27 mouse cellular contexts compared by ENCODE assay signal in genomic region chr15:102910496-102911095, GRCm38 (mm10). TPM values are rescaled to one million over a fixed set of nuclear protein-coding genes. Genes with fewer than 3 reads are reported as not detected.
DNase-seq lines count a peak whose midpoint lies in the region; ATAC-seq lines count a peak whose summit lies in the region.
"Had no signal": no experiment of that assay in that cellular context is flagged by ENCODE, and none has a peak within 500 bp of the region (broad histone marks: within the 10 kb centered on the region; RNA-seq: fewer than 3 reads in every experiment).

No protein-coding gene starts in this region.

- no peak overlapping the region for H3K4me2 ChIP-seq in forebrain, embryonic 16.5 days (ENCODE audit: low read length)
- no peak overlapping the region for H3K4me2 ChIP-seq in midbrain, embryonic 11.5 days
- no peak overlapping the region for H3K4me2 ChIP-seq in midbrain, embryonic 15.5 days
- peak overlapping the region; percentile 27; the same call in 1 of the 2 replicates for H3K4me2 ChIP-seq in limb, embryonic 12.5 days
- H3K4me2 ChIP-seq: forebrain, embryonic 12.5 days; heart, embryonic 15.5 days; liver, embryonic 15.5 days; midbrain, embryonic 13.5 days had no signal

- H3K4me1 ChIP-seq in forebrain, embryonic 10.5 days = no peaks in the 10 kb centered on the region
- H3K4me1 ChIP-seq in forebrain, embryonic 16.5 days (replicated peaks; ENCODE audit: control insufficient read depth, insufficient read depth, low read length) = no peaks in the 10 kb centered on the region
- no peaks in the 10 kb centered on the region for H3K4me1 ChIP-seq in midbrain, embryonic 11.5 days (ENCODE audit: control insufficient read depth, insufficient read depth, low read length)
- H3K4me1 ChIP-seq in midbrain, embryonic 15.5 days = no peaks in the 10 kb centered on the region
- 0 out of 2 replicates have a peak, but pooled peaks cover 4% of the 10 kb centered on the region for H3K4me1 ChIP-seq in limb, embryonic 12.5 days (replicated peaks)
- H3K4me1 ChIP-seq: forebrain, embryonic 12.5 days; heart, embryonic 15.5 days; liver, embryonic 15.5 days; midbrain, embryonic 13.5 days had no signal

- no peak for ATAC-seq in forebrain, embryonic 16.5 days
- ATAC-seq in midbrain, embryonic 11.5 days (ENCODE audit: low FRiP score) = no peak
- ATAC-seq in midbrain, embryonic 15.5 days (replicated peaks) = no peak
- no peak for ATAC-seq in limb, embryonic 12.5 days (ENCODE audit: insufficient number of reproducible peaks, insufficient read depth, low FRiP score, low TSS enrichment, low read depth)
- ATAC-seq in erythroblast, adult 5-6 weeks (replicated peaks; ENCODE audit: low FRiP score, poor library complexity, severe bottlenecking) = no peak
- ATAC-seq: inflammation-experienced regulatory T-cells, adult 6 months; midbrain, embryonic 13.5 days had no signal

- no peaks in the 10 kb centered on the region for H3K9me3 ChIP-seq in forebrain, embryonic 10.5 days
- H3K9me3 ChIP-seq in forebrain, embryonic 16.5 days (ENCODE audit: control insufficient read depth, low read length) = no peaks in the 10 kb centered on the region
- H3K9me3 ChIP-seq in midbrain, embryonic 11.5 days (ENCODE audit: control insufficient read depth, low read length) = no peaks in the 10 kb centered on the region
- no peaks in the 10 kb centered on the region for H3K9me3 ChIP-seq in midbrain, embryonic 15.5 days
- no peaks in the 10 kb centered on the region for H3K9me3 ChIP-seq in limb, embryonic 12.5 days
- H3K9me3 ChIP-seq: forebrain, embryonic 12.5 days; heart, embryonic 15.5 days; liver, embryonic 15.5 days; midbrain, embryonic 13.5 days had no signal

- H3K9ac ChIP-seq in forebrain, embryonic 16.5 days (replicated peaks; ENCODE audit: low read depth, low read length) = no peak overlapping the region
- no peak overlapping the region for H3K9ac ChIP-seq in midbrain, embryonic 11.5 days (ENCODE audit: low read length)
- no peak overlapping the region for H3K9ac ChIP-seq in midbrain, embryonic 15.5 days
- no peak overlapping the region for H3K9ac ChIP-seq in limb, embryonic 12.5 days (replicated peaks)
- H3K9ac ChIP-seq: forebrain, embryonic 12.5 days; heart, embryonic 15.5 days; liver, embryonic 15.5 days; midbrain, embryonic 13.5 days had no signal

- no peaks in the 10 kb centered on the region for H3K36me3 ChIP-seq in forebrain, embryonic 10.5 days (replicated peaks)
- H3K36me3 ChIP-seq in forebrain, embryonic 16.5 days (ENCODE audit: control insufficient read depth, insufficient read depth) = no peaks in the 10 kb centered on the region
- H3K36me3 ChIP-seq in midbrain, embryonic 11.5 days (ENCODE audit: control insufficient read depth, insufficient read depth, low read length) = no peaks in the 10 kb centered on the region
- no peaks in the 10 kb centered on the region for H3K36me3 ChIP-seq in midbrain, embryonic 15.5 days (replicated peaks)
- no peaks in the 10 kb centered on the region for H3K36me3 ChIP-seq in limb, embryonic 12.5 days
- H3K36me3 ChIP-seq: forebrain, embryonic 12.5 days; heart, embryonic 15.5 days; liver, embryonic 15.5 days; midbrain, embryonic 13.5 days had no signal

- peak; percentile 37 for DNase-seq in forebrain, embryonic 10.5 days (ENCODE audit: extremely low spot score, low spot score)
- DNase-seq in midbrain, embryonic 11.5 days (ENCODE audit: low spot score, missing footprints) = peak; percentile 97
- DNase-seq in left cerebral cortex, adult 18-20 months (ENCODE audit: low spot score in 2 of 2) = no peak
- DNase-seq in spleen, postnatal 10 days (ENCODE audit: low spot score in 2 of 2) = no peak
- DNase-seq: adrenal gland, adult 8-10 months; cerebellum, adult 9-11 months; gastrocnemius, postnatal 10 days; heart, adult 11 months; kidney, adult 2 months; kidney, postnatal 25 days; thymus, postnatal 4 days had no signal

- WGBS in forebrain, embryonic 10.5 days = under 1% methylated on average over 22 of the region's 22 CpGs
- under 1% methylated on average over 22 of the region's 22 CpGs for WGBS in forebrain, embryonic 16.5 days
- WGBS in midbrain, embryonic 11.5 days = 1% methylated on average over 22 of the region's 22 CpGs
- under 1% methylated on average over 22 of the region's 22 CpGs for WGBS in midbrain, embryonic 15.5 days
- WGBS in limb, embryonic 12.5 days = under 1% methylated on average over 22 of the region's 22 CpGs

- H3K27me3 ChIP-seq in forebrain, embryonic 10.5 days (ENCODE audit: poor library complexity, severe bottlenecking) = peaks cover 100% of the 10 kb centered on the region
- H3K27me3 ChIP-seq in forebrain, embryonic 16.5 days (replicated peaks; ENCODE audit: control insufficient read depth, insufficient read depth, low read length) = peaks cover 80% of the 10 kb centered on the region
- H3K27me3 ChIP-seq in midbrain, embryonic 11.5 days (ENCODE audit: control insufficient read depth, insufficient read depth, low read length) = peaks cover 90% of the 10 kb centered on the region
- H3K27me3 ChIP-seq in midbrain, embryonic 15.5 days (replicated peaks) = peaks cover 89% of the 10 kb centered on the region
- peaks cover 84% of the 10 kb centered on the region for H3K27me3 ChIP-seq in limb, embryonic 12.5 days

- no peak overlapping the region for H3K27ac ChIP-seq in forebrain, embryonic 10.5 days
- no peak overlapping the region for H3K27ac ChIP-seq in forebrain, embryonic 16.5 days (ENCODE audit: low read length)
- H3K27ac ChIP-seq in midbrain, embryonic 11.5 days (ENCODE audit: low read depth, low read length) = no peak overlapping the region
- H3K27ac ChIP-seq in midbrain, embryonic 15.5 days = no peak overlapping the region
- H3K27ac ChIP-seq in limb, embryonic 12.5 days = no peak overlapping the region
- H3K27ac ChIP-seq: forebrain, embryonic 12.5 days; heart, embryonic 15.5 days; liver, embryonic 15.5 days; midbrain, embryonic 13.5 days had no signal

- H3K4me3 ChIP-seq in forebrain, embryonic 10.5 days = no peak overlapping the region
- H3K4me3 ChIP-seq in forebrain, embryonic 16.5 days (replicated peaks; ENCODE audit: low read length) = no peak overlapping the region
- no peak overlapping the region for H3K4me3 ChIP-seq in midbrain, embryonic 11.5 days (ENCODE audit: low read depth, low read length)
- no peak overlapping the region for H3K4me3 ChIP-seq in midbrain, embryonic 15.5 days
- 0 out of 2 replicates have a peak overlapping the region, but pooled peaks have one; percentile 9 for H3K4me3 ChIP-seq in limb, embryonic 12.5 days (replicated peaks)
- H3K4me3 ChIP-seq: forebrain, embryonic 12.5 days; heart, embryonic 15.5 days; liver, embryonic 15.5 days; midbrain, embryonic 13.5 days; myocyte had no signal

RNA-seq across cellular contexts. Expression of gene Hoxc13, which starts 10.3 kb away (rescaled TPM):
- not detected in 2 replicates for polyA plus RNA-seq in forebrain, embryonic 10.5 days (2016; fragmentation: Nextera tagmentation; extraction: Ambion mirVana)
- not detected in 2 replicates for polyA plus RNA-seq in forebrain, embryonic 16.5 days (2015; fragmentation: Nextera tagmentation; extraction: Ambion mirVana)
- 0.11 and 0.15 TPM in 2 replicates for polyA plus RNA-seq in midbrain, embryonic 11.5 days (2014; fragmentation: Nextera tagmentation; extraction: Ambion mirVana)
- not detected in 2 replicates for polyA plus RNA-seq in midbrain, embryonic 15.5 days (2015; fragmentation: Nextera tagmentation; extraction: Ambion mirVana)
- polyA plus RNA-seq in limb, embryonic 12.5 days (2016; fragmentation: Nextera tagmentation; extraction: Ambion mirVana) = 3.6 and 5.0 TPM in 2 replicates
- total RNA-seq in left cerebral cortex, adult 18-20 months (2021) = not detected
- not detected in 2 replicates for total RNA-seq in erythroblast, adult 5-6 weeks (2015; ENCODE audit: low replicate concordance)
- total RNA-seq in erythroblast, adult 5-6 weeks (2017; ENCODE audit: low replicate concordance) = not detected in 2 replicates
- total RNA-seq: adrenal gland, adult 8-10 months; gastrocnemius, postnatal 10 days; hematopoietic stem cell, adult 5-6 weeks; layer of hippocampus, adult 8-10 months; left cerebral cortex, adult 8-10 months; MEL had no signal
- polyA plus RNA-seq: cortical plate, adult 2 months; forebrain, embryonic 12.5 days; heart, embryonic 15.5 days; inflammation-experienced regulatory T-cells, adult 6 months; kidney, adult 2 months; liver, embryonic 15.5 days; lung, embryonic 16.5 days; midbrain, embryonic 13.5 days had no signal

RNA-seq across cellular contexts. Expression of gene Hoxc12, which starts 26.0 kb away (rescaled TPM):
- polyA plus RNA-seq in forebrain, embryonic 10.5 days (2016; fragmentation: Nextera tagmentation; extraction: Ambion mirVana) = not detected in 2 replicates
- polyA plus RNA-seq in forebrain, embryonic 16.5 days (2015; fragmentation: Nextera tagmentation; extraction: Ambion mirVana) = not detected in 2 replicates
- not detected in 2 replicates for polyA plus RNA-seq in midbrain, embryonic 11.5 days (2014; fragmentation: Nextera tagmentation; extraction: Ambion mirVana)
- polyA plus RNA-seq in midbrain, embryonic 15.5 days (2015; fragmentation: Nextera tagmentation; extraction: Ambion mirVana) = not detected in 2 replicates
- polyA plus RNA-seq in limb, embryonic 12.5 days (2016; fragmentation: Nextera tagmentation; extraction: Ambion mirVana) = 2.0 and 2.8 TPM in 2 replicates
- total RNA-seq in left cerebral cortex, adult 18-20 months (2021) = not detected
- total RNA-seq in erythroblast, adult 5-6 weeks (2015; ENCODE audit: low replicate concordance) = not detected in 2 replicates
- not detected in 2 replicates for total RNA-seq in erythroblast, adult 5-6 weeks (2017; ENCODE audit: low replicate concordance)
- total RNA-seq: adrenal gland, adult 8-10 months; gastrocnemius, postnatal 10 days; hematopoietic stem cell, adult 5-6 weeks; layer of hippocampus, adult 8-10 months; left cerebral cortex, adult 8-10 months; MEL had no signal
- polyA plus RNA-seq: cortical plate, adult 2 months; forebrain, embryonic 12.5 days; heart, embryonic 15.5 days; inflammation-experienced regulatory T-cells, adult 6 months; kidney, adult 2 months; liver, embryonic 15.5 days; lung, embryonic 16.5 days; midbrain, embryonic 13.5 days had no signal

RNA-seq across cellular contexts. Expression of gene Hoxc11, which starts 43.6 kb away (rescaled TPM):
- polyA plus RNA-seq in forebrain, embryonic 10.5 days (2016; fragmentation: Nextera tagmentation; extraction: Ambion mirVana) = not detected in 2 replicates
- not detected in 2 replicates for polyA plus RNA-seq in forebrain, embryonic 16.5 days (2015; fragmentation: Nextera tagmentation; extraction: Ambion mirVana)
- not detected in 2 replicates for polyA plus RNA-seq in midbrain, embryonic 11.5 days (2014; fragmentation: Nextera tagmentation; extraction: Ambion mirVana)
- not detected in 2 replicates for polyA plus RNA-seq in midbrain, embryonic 15.5 days (2015; fragmentation: Nextera tagmentation; extraction: Ambion mirVana)
- 3.5 and 5.2 TPM in 2 replicates for polyA plus RNA-seq in limb, embryonic 12.5 days (2016; fragmentation: Nextera tagmentation; extraction: Ambion mirVana)
- not detected for total RNA-seq in left cerebral cortex, adult 18-20 months (2021)
- not detected in 2 replicates for total RNA-seq in erythroblast, adult 5-6 weeks (2015; ENCODE audit: low replicate concordance)
- total RNA-seq in erythroblast, adult 5-6 weeks (2017; ENCODE audit: low replicate concordance) = not detected in 2 replicates
- total RNA-seq: adrenal gland, adult 8-10 months; hematopoietic stem cell, adult 5-6 weeks; layer of hippocampus, adult 8-10 months; left cerebral cortex, adult 8-10 months; MEL had no signal
- polyA plus RNA-seq: cortical plate, adult 2 months; forebrain, embryonic 12.5 days; heart, embryonic 15.5 days; inflammation-experienced regulatory T-cells, adult 6 months; liver, embryonic 15.5 days; lung, embryonic 16.5 days; midbrain, embryonic 13.5 days had no signal

RNA-seq across cellular contexts. Expression of gene Hoxc10, which starts 56.0 kb away (rescaled TPM):
- not detected in 2 replicates for polyA plus RNA-seq in forebrain, embryonic 10.5 days (2016; fragmentation: Nextera tagmentation; extraction: Ambion mirVana)
- polyA plus RNA-seq in forebrain, embryonic 16.5 days (2015; fragmentation: Nextera tagmentation; extraction: Ambion mirVana) = not detected in 2 replicates
- polyA plus RNA-seq in midbrain, embryonic 11.5 days (2014; fragmentation: Nextera tagmentation; extraction: Ambion mirVana) = not detected in 2 replicates
- polyA plus RNA-seq in midbrain, embryonic 15.5 days (2015; fragmentation: Nextera tagmentation; extraction: Ambion mirVana) = not detected in 2 replicates
- polyA plus RNA-seq in limb, embryonic 12.5 days (2016; fragmentation: Nextera tagmentation; extraction: Ambion mirVana) = 20.7 and 21.2 TPM in 2 replicates
- not detected for total RNA-seq in left cerebral cortex, adult 18-20 months (2021)
- total RNA-seq in erythroblast, adult 5-6 weeks (2015; ENCODE audit: low replicate concordance) = not detected in 2 replicates
- total RNA-seq in erythroblast, adult 5-6 weeks (2017; ENCODE audit: low replicate concordance) = not detected in 2 replicates
- total RNA-seq: hematopoietic stem cell, adult 5-6 weeks; layer of hippocampus, adult 8-10 months; left cerebral cortex, adult 8-10 months had no signal
- polyA plus RNA-seq: cortical plate, adult 2 months; forebrain, embryonic 12.5 days; heart, embryonic 15.5 days; inflammation-experienced regulatory T-cells, adult 6 months; liver, embryonic 15.5 days; lung, embryonic 16.5 days; midbrain, embryonic 13.5 days had no signal

RNA-seq across cellular contexts. Expression of gene Hoxc5, which starts 56.6 kb away (rescaled TPM):
- polyA plus RNA-seq in forebrain, embryonic 10.5 days (2016; fragmentation: Nextera tagmentation; extraction: Ambion mirVana) = not detected in 2 replicates
- not detected in 2 replicates for polyA plus RNA-seq in forebrain, embryonic 16.5 days (2015; fragmentation: Nextera tagmentation; extraction: Ambion mirVana)
- polyA plus RNA-seq in midbrain, embryonic 11.5 days (2014; fragmentation: Nextera tagmentation; extraction: Ambion mirVana) = not detected in 2 replicates
- 0.09 TPM in 1 of 2 replicates, not detected in the other for polyA plus RNA-seq in midbrain, embryonic 15.5 days (2015; fragmentation: Nextera tagmentation; extraction: Ambion mirVana)
- polyA plus RNA-seq in limb, embryonic 12.5 days (2016; fragmentation: Nextera tagmentation; extraction: Ambion mirVana) = 6.3 and 12.2 TPM in 2 replicates
- not detected for total RNA-seq in left cerebral cortex, adult 18-20 months (2021)
- total RNA-seq in erythroblast, adult 5-6 weeks (2015; ENCODE audit: low replicate concordance) = not detected in 2 replicates
- not detected in 2 replicates for total RNA-seq in erythroblast, adult 5-6 weeks (2017; ENCODE audit: low replicate concordance)
- total RNA-seq: hematopoietic stem cell, adult 5-6 weeks; layer of hippocampus, adult 8-10 months; left cerebral cortex, adult 8-10 months had no signal
- polyA plus RNA-seq: cortical plate, adult 2 months; forebrain, embryonic 12.5 days; inflammation-experienced regulatory T-cells, adult 6 months had no signal

Comparison
In these comparisons a context has a peak if more than half of its experiments do, and no peak if none do; other contexts are left out.
1. DNase-seq: peak in forebrain, embryonic 10.5 days (single experiment) and midbrain, embryonic 11.5 days (single experiment); none in left cerebral cortex, adult 18-20 months (0 of 2) and spleen, postnatal 10 days (0 of 2).